Mouse (Mus musculus): Measurements from ENCODE around the gene Olfr1215. TPM values are rescaled to one million over a fixed set of nuclear protein-coding genes. Genes with fewer than 3 reads are reported as not detected.
"Not testable (repeated sequence)": the region's sequence is repeated elsewhere in the genome, so short reads cannot be mapped to it uniquely, and the experiment has no call there.

The Olfr1215 gene
- not detected in 2 replicates for polyA plus RNA-seq (2015; fragmentation: Nextera tagmentation; extraction: Ambion mirVana)

GRCm38 (mm10) chr2:89006873-89007272 lies at the start of gene Olfr1215:
TSS of gene Olfr1215 (minus strand) at chr2:89006973.
- no peak within 1 kb of the TSS for H3K4me3 ChIP-seq
- WGBS: 79% methylated on average over 2 of the region's 2 CpGs
- ATAC-seq (ENCODE audit: low read depth): no peak
- no peaks in the 10 kb centered on the region for H3K4me1 ChIP-seq (replicated peaks)
- H3K27me3 ChIP-seq: no peaks in the 10 kb centered on the region
- H3K9ac ChIP-seq: no peak within 1 kb of the TSS
- H3K4me2 ChIP-seq: no peak within 1 kb of the TSS
- no peaks in the 10 kb centered on the region for H3K36me3 ChIP-seq
- no peaks in the 10 kb centered on the region for H3K9me3 ChIP-seq
- H3K27ac ChIP-seq (replicated peaks): no peak within 1 kb of the TSS

- Histone ChIP-seq H3K27ac (replicated peaks) (no peak within 1 kb of the TSS), H3K4me1 (replicated peaks) (no peaks in the 10 kb centered on the region), H3K27me3 (no peaks in the 10 kb centered on the region), H3K36me3 (no peaks in the 10 kb centered on the region), H3K9ac (no peak within 1 kb of the TSS), H3K4me3 (no peak within 1 kb of the TSS), H3K4me2 (no peak within 1 kb of the TSS), H3K9me3 (no peaks in the 10 kb centered on the region)
- no peak for ATAC-seq (ENCODE audit: low read depth)
- WGBS: 75% methylated on average over 2 of the region's 2 CpGs
These were observed 25.2 kb upstream of the Olfr1215 start, which contains the start of gene Olfr1217 for GRCm38 (mm10) chr2:89031965-89032364. TSS of gene Olfr1217 (minus strand) at chr2:89032065.

GRCm38 (mm10) chr2:89021436-89021835 lies 14.7 kb upstream of the Olfr1215 start:
- not testable (repeated sequence) for H3K36me3 ChIP-seq; H3K9ac ChIP-seq; H3K9me3 ChIP-seq; H3K4me2 ChIP-seq; ATAC-seq (ENCODE audit: low read depth); H3K4me1 ChIP-seq (replicated peaks); H3K27ac ChIP-seq (replicated peaks); H3K4me3 ChIP-seq; H3K27me3 ChIP-seq
- WGBS: 76% methylated on average over 3 of the region's 3 CpGs

GRCm38 (mm10) chr2:89018240-89018639 lies 11.5 kb upstream of the Olfr1215 start, which contains the start of gene Olfr1216:
TSS of gene Olfr1216 (minus strand) at chr2:89018340.
- WGBS: 88% methylated on average over 1 of the region's 1 CpGs
- Histone ChIP-seq H3K9ac (no peak within 1 kb of the TSS), H3K9me3 (no peaks in the 10 kb centered on the region), H3K27ac (replicated peaks) (no peak within 1 kb of the TSS), H3K4me1 (replicated peaks) (no peaks in the 10 kb centered on the region), H3K4me2 (no peak within 1 kb of the TSS), H3K4me3 (no peak within 1 kb of the TSS), H3K27me3 (no peaks in the 10 kb centered on the region), H3K36me3 (no peaks in the 10 kb centered on the region)
- no peak for ATAC-seq (ENCODE audit: low read depth)

GRCm38 (mm10) chr2:88992553-88992952 lies 14.2 kb downstream of the Olfr1215 start, which contains the start of gene Olfr1214:
TSS of gene Olfr1214 (minus strand) at chr2:88992653.
- Histone ChIP-seq H3K4me1 (replicated peaks) (no peaks in the 10 kb centered on the region), H3K27ac (replicated peaks) (no peak within 1 kb of the TSS), H3K9ac (no peak within 1 kb of the TSS), H3K4me2 (no peak within 1 kb of the TSS), H3K9me3 (no peaks in the 10 kb centered on the region), H3K27me3 (no peaks in the 10 kb centered on the region), H3K4me3 (no peak within 1 kb of the TSS), H3K36me3 (no peaks in the 10 kb centered on the region)
- no peak for ATAC-seq (ENCODE audit: low read depth)
- WGBS: 78% methylated on average over 1 of the region's 1 CpGs

- Histone ChIP-seq H3K9ac (no peak within 1 kb of the TSS), H3K9me3 (no peaks in the 10 kb centered on the region), H3K27me3 (no peaks in the 10 kb centered on the region), H3K27ac (replicated peaks) (no peak within 1 kb of the TSS), H3K4me3 (no peak within 1 kb of the TSS), H3K36me3 (no peaks in the 10 kb centered on the region), H3K4me2 (no peak within 1 kb of the TSS), H3K4me1 (replicated peaks) (no peaks in the 10 kb centered on the region)
- ATAC-seq (ENCODE audit: low read depth): no peak
- WGBS: 76% methylated on average over 1 of the region's 1 CpGs
These were observed 26.6 kb downstream of the Olfr1215 start, which contains the start of gene Gm13762 for GRCm38 (mm10) chr2:88980181-88980580. TSS of gene Gm13762 (minus strand) at chr2:88980281.

- Histone ChIP-seq H3K27ac (replicated peaks) (no peak within 1 kb of the TSS), H3K9me3 (no peaks in the 10 kb centered on the region), H3K9ac (no peak within 1 kb of the TSS), H3K36me3 (no peaks in the 10 kb centered on the region), H3K4me1 (replicated peaks) (no peaks in the 10 kb centered on the region), H3K27me3 (no peaks in the 10 kb centered on the region), H3K4me2 (no peak within 1 kb of the TSS), H3K4me3 (no peak within 1 kb of the TSS)
- ATAC-seq (ENCODE audit: low read depth): no peak
These were observed 53.1 kb downstream of the Olfr1215 start, which contains the start of gene Olfr1212 for GRCm38 (mm10) chr2:88953669-88954068. TSS of gene Olfr1212 (plus strand) at chr2:88953969.

Other genes with a start within 250 kb of the Olfr1215 start
- gene Olfr1199, start 246.5 kb downstream of the Olfr1215 start, polyA plus RNA-seq (2015; fragmentation: Nextera tagmentation; extraction: Ambion mirVana): not detected in 2 replicates
- gene Olfr1200, start 236.5 kb downstream of the Olfr1215 start, polyA plus RNA-seq (2015; fragmentation: Nextera tagmentation; extraction: Ambion mirVana): not detected in 2 replicates
- not detected in 2 replicates for gene Olfr1201, start 213.9 kb downstream of the Olfr1215 start, polyA plus RNA-seq (2015; fragmentation: Nextera tagmentation; extraction: Ambion mirVana)
- not detected in 2 replicates for gene Olfr1202, start 192.5 kb downstream of the Olfr1215 start, polyA plus RNA-seq (2015; fragmentation: Nextera tagmentation; extraction: Ambion mirVana)
- gene Olfr1205, start 177.2 kb downstream of the Olfr1215 start, polyA plus RNA-seq (2015; fragmentation: Nextera tagmentation; extraction: Ambion mirVana): not detected in 2 replicates
- not detected in 2 replicates for gene Olfr1204, start 157.7 kb downstream of the Olfr1215 start, polyA plus RNA-seq (2015; fragmentation: Nextera tagmentation; extraction: Ambion mirVana)
- not detected in 2 replicates for gene Olfr1206, start 143.7 kb downstream of the Olfr1215 start, polyA plus RNA-seq (2015; fragmentation: Nextera tagmentation; extraction: Ambion mirVana)
- not detected in 2 replicates for gene Olfr1208, start 104.7 kb downstream of the Olfr1215 start, polyA plus RNA-seq (2015; fragmentation: Nextera tagmentation; extraction: Ambion mirVana)
- not detected in 2 replicates for gene Olfr1209, start 91.8 kb downstream of the Olfr1215 start, polyA plus RNA-seq (2015; fragmentation: Nextera tagmentation; extraction: Ambion mirVana)
- gene Olfr1211, start 68.9 kb downstream of the Olfr1215 start, polyA plus RNA-seq (2015; fragmentation: Nextera tagmentation; extraction: Ambion mirVana): not detected in 2 replicates
- not detected in 2 replicates for gene Olfr1212, start 53.0 kb downstream of the Olfr1215 start, polyA plus RNA-seq (2015; fragmentation: Nextera tagmentation; extraction: Ambion mirVana)
- gene Gm13762, start 26.7 kb downstream of the Olfr1215 start, polyA plus RNA-seq (2015; fragmentation: Nextera tagmentation; extraction: Ambion mirVana): not detected in 2 replicates
- gene Olfr1214, start 14.3 kb downstream of the Olfr1215 start, polyA plus RNA-seq (2015; fragmentation: Nextera tagmentation; extraction: Ambion mirVana): not detected in 2 replicates
- not detected in 2 replicates for gene Olfr1216, start 11.4 kb upstream of the Olfr1215 start, polyA plus RNA-seq (2015; fragmentation: Nextera tagmentation; extraction: Ambion mirVana)
- not detected in 2 replicates for gene Olfr1217, start 25.1 kb upstream of the Olfr1215 start, polyA plus RNA-seq (2015; fragmentation: Nextera tagmentation; extraction: Ambion mirVana)
- not detected in 2 replicates for gene Olfr1218, start 54.2 kb upstream of the Olfr1215 start, polyA plus RNA-seq (2015; fragmentation: Nextera tagmentation; extraction: Ambion mirVana)
- not detected in 2 replicates for gene Olfr1219, start 76.5 kb upstream of the Olfr1215 start, polyA plus RNA-seq (2015; fragmentation: Nextera tagmentation; extraction: Ambion mirVana)
- gene Olfr1220, start 99.9 kb upstream of the Olfr1215 start, polyA plus RNA-seq (2015; fragmentation: Nextera tagmentation; extraction: Ambion mirVana): not detected in 2 replicates
- gene Olfr1221, start 110.3 kb upstream of the Olfr1215 start, polyA plus RNA-seq (2015; fragmentation: Nextera tagmentation; extraction: Ambion mirVana): not detected in 2 replicates
- gene Olfr1222, start 126.1 kb upstream of the Olfr1215 start, polyA plus RNA-seq (2015; fragmentation: Nextera tagmentation; extraction: Ambion mirVana): not detected in 2 replicates
- gene Olfr1223, start 144.6 kb upstream of the Olfr1215 start, polyA plus RNA-seq (2015; fragmentation: Nextera tagmentation; extraction: Ambion mirVana): not detected in 2 replicates
- gene Olfr1224-ps1, start 157.1 kb upstream of the Olfr1215 start, polyA plus RNA-seq (2015; fragmentation: Nextera tagmentation; extraction: Ambion mirVana): not detected in 2 replicates
- gene Olfr1225, start 167.7 kb upstream of the Olfr1215 start, polyA plus RNA-seq (2015; fragmentation: Nextera tagmentation; extraction: Ambion mirVana): not detected in 2 replicates
- not detected in 2 replicates for gene Olfr1226, start 193.1 kb upstream of the Olfr1215 start, polyA plus RNA-seq (2015; fragmentation: Nextera tagmentation; extraction: Ambion mirVana)
- gene Olfr1228, start 247.1 kb upstream of the Olfr1215 start, polyA plus RNA-seq (2015; fragmentation: Nextera tagmentation; extraction: Ambion mirVana): not detected in 2 replicates